Mouse (Mus musculus): ENCODE data around the gene Cers3. TPM values are rescaled to one million over a fixed set of nuclear protein-coding genes. Genes with fewer than 3 reads are reported as not detected.

The Cers3 gene
- polyA plus RNA-seq, 1 experiment from 2014 or later: 0.69 TPM

GRCm38 (mm10) chr7:66852164-66852563, 108.9 kb downstream of the Cers3 start:
- no peak for DNase-seq (ENCODE audit: low spot score)
- Histone ChIP-seq H3K9me3 (replicated peaks) (no peaks in the 10 kb centered on the region), H3K4me3 (no peak overlapping the region), H3K27me3 (ENCODE audit: low read depth, poor library complexity, severe bottlenecking) (no peaks in the 10 kb centered on the region), H3K27ac (replicated peaks) (no peak overlapping the region), H3K4me1 (peaks cover 6% of the 10 kb centered on the region; the same call in 1 of the 2 replicates), H3K36me3 (no peaks in the 10 kb centered on the region)
- WGBS: 84% methylated on average over 3 of the region's 3 CpGs

GRCm38 (mm10) chr7:66857610-66858009, 114.3 kb downstream of the Cers3 start:
- no peaks in the 10 kb centered on the region for H3K36me3 ChIP-seq

GRCm38 (mm10) chr7:66858247-66859075, 115.2 kb downstream of the Cers3 start:
- Histone ChIP-seq H3K27me3 (ENCODE audit: low read depth, poor library complexity, severe bottlenecking) (no peaks in the 10 kb centered on the region), H3K9me3 (replicated peaks) (no peaks in the 10 kb centered on the region), H3K4me3 (no peak overlapping the region), H3K27ac (replicated peaks) (no peak overlapping the region), H3K36me3 (no peaks in the 10 kb centered on the region), H3K4me1 (peaks cover 9% of the 10 kb centered on the region)
- WGBS: 73% methylated on average over 12 of the region's 12 CpGs
- DNase-seq (ENCODE audit: low spot score): no peak

More at GRCm38 (mm10) chr7:66857610-66858009, 114.3 kb downstream of the Cers3 start:
- WGBS: 83% methylated on average over 1 of the region's 1 CpGs
- no peak overlapping the region for H3K4me3 ChIP-seq
- no peak overlapping the region for H3K27ac ChIP-seq (replicated peaks)
- no peak for DNase-seq (ENCODE audit: low spot score)
- no peaks in the 10 kb centered on the region for H3K9me3 ChIP-seq (replicated peaks)
- no peaks in the 10 kb centered on the region for H3K27me3 ChIP-seq (ENCODE audit: low read depth, poor library complexity, severe bottlenecking)
- peaks cover 12% of the 10 kb centered on the region for H3K4me1 ChIP-seq

GRCm38 (mm10) chr7:66859220-66859619, 115.9 kb downstream of the Cers3 start:
- Histone ChIP-seq H3K27ac (replicated peaks) (no peak overlapping the region), H3K27me3 (ENCODE audit: low read depth, poor library complexity, severe bottlenecking) (no peaks in the 10 kb centered on the region), H3K4me1 (peaks cover 5% of the 10 kb centered on the region; the same call in 1 of the 2 replicates), H3K9me3 (replicated peaks) (no peaks in the 10 kb centered on the region), H3K36me3 (no peaks in the 10 kb centered on the region), H3K4me3 (no peak overlapping the region)
- no peak for DNase-seq (ENCODE audit: low spot score)
- 85% methylated on average over 5 of the region's 5 CpGs for WGBS

GRCm38 (mm10) chr7:66866944-66867718, 123.8 kb downstream of the Cers3 start:
- DNase-seq (ENCODE audit: low spot score): no peak
- Histone ChIP-seq H3K27ac (replicated peaks) (no peak overlapping the region), H3K36me3 (no peaks in the 10 kb centered on the region), H3K27me3 (ENCODE audit: low read depth, poor library complexity, severe bottlenecking) (no peaks in the 10 kb centered on the region), H3K9me3 (replicated peaks) (no peaks in the 10 kb centered on the region), H3K4me1 (peaks cover 12% of the 10 kb centered on the region), H3K4me3 (no peak overlapping the region)
- 88% methylated on average over 19 of the region's 19 CpGs for WGBS

GRCm38 (mm10) chr7:66867719-66868501, 124.6 kb downstream of the Cers3 start:
- H3K9me3 ChIP-seq (replicated peaks): no peaks in the 10 kb centered on the region
- 67% methylated on average over 13 of the region's 13 CpGs for WGBS
- DNase-seq (ENCODE audit: low spot score): no peak
- H3K4me1 ChIP-seq: peaks cover 12% of the 10 kb centered on the region
- no peaks in the 10 kb centered on the region for H3K36me3 ChIP-seq
- no peaks in the 10 kb centered on the region for H3K27me3 ChIP-seq (ENCODE audit: low read depth, poor library complexity, severe bottlenecking)
- no peak overlapping the region for H3K27ac ChIP-seq (replicated peaks)
- H3K4me3 ChIP-seq: no peak overlapping the region

- Histone ChIP-seq H3K27ac (replicated peaks) (no peak overlapping the region; the same call in 1 of the 2 replicates), H3K36me3 (no peaks in the 10 kb centered on the region), H3K27me3 (ENCODE audit: low read depth, poor library complexity, severe bottlenecking) (no peaks in the 10 kb centered on the region), H3K4me3 (no peak overlapping the region), H3K4me1 (peaks cover 12% of the 10 kb centered on the region), H3K9me3 (replicated peaks) (no peaks in the 10 kb centered on the region)
- WGBS: 82% methylated on average over 7 of the region's 7 CpGs
- DNase-seq (ENCODE audit: low spot score): no peak
These were observed 128.2 kb downstream of the Cers3 start for GRCm38 (mm10) chr7:66871520-66871919.

- Histone ChIP-seq H3K4me1 (peaks cover 12% of the 10 kb centered on the region), H3K27me3 (ENCODE audit: low read depth, poor library complexity, severe bottlenecking) (no peaks in the 10 kb centered on the region), H3K36me3 (no peaks in the 10 kb centered on the region), H3K27ac (replicated peaks) (no peak overlapping the region), H3K9me3 (replicated peaks) (no peaks in the 10 kb centered on the region), H3K4me3 (no peak overlapping the region)
- DNase-seq (ENCODE audit: low spot score): no peak
- 90% methylated on average over 14 of the region's 14 CpGs for WGBS
These were observed 128.7 kb downstream of the Cers3 start for GRCm38 (mm10) chr7:66871940-66872511.

- Histone ChIP-seq H3K36me3 (no peaks in the 10 kb centered on the region), H3K9me3 (replicated peaks) (no peaks in the 10 kb centered on the region), H3K4me3 (no peak overlapping the region), H3K27me3 (ENCODE audit: low read depth, poor library complexity, severe bottlenecking) (no peaks in the 10 kb centered on the region), H3K27ac (replicated peaks) (no peak overlapping the region), H3K4me1 (peaks cover 2% of the 10 kb centered on the region)
- no peak for DNase-seq (ENCODE audit: low spot score)
- WGBS: 84% methylated on average over 2 of the region's 2 CpGs
These were observed 129.9 kb downstream of the Cers3 start for GRCm38 (mm10) chr7:66873235-66873634.

Other genes with a start within 250 kb of the Cers3 start
- 15.9 and 18.5 TPM in 2 replicates for gene Asb7, start 53.9 kb upstream of the Cers3 start, polyA plus RNA-seq (2016; fragmentation: Nextera tagmentation; extraction: Ambion mirVana)
- gene Lins1, start 53.6 kb upstream of the Cers3 start, polyA plus RNA-seq (2016; fragmentation: Nextera tagmentation; extraction: Ambion mirVana): 18.3 and 24.2 TPM in 2 replicates
- gene Adamts17, start 96.2 kb downstream of the Cers3 start, polyA plus RNA-seq (2016; fragmentation: Nextera tagmentation; extraction: Ambion mirVana): 0.62 and 0.75 TPM in 2 replicates